Mouse (Mus musculus) kidney, adult 2 months (tissue): ENCODE data around the gene Vti1b. TPM values are rescaled to one million over a fixed set of nuclear protein-coding genes. Genes with fewer than 3 reads are reported as not detected.

Source experiments
- DNase-seq: peaks from one replicate; pipeline ENCODE4 v3.0.0; 2021
- H3K27ac ChIP-seq: fragments of 200-500 bp; 2 replicates; pipeline ENCODE4 v1.5.1; 2012; ENCODE audit warnings: low read depth, low read length, control low read depth, inconsistent platforms; ENCODE audit not compliant: insufficient read depth
- H3K27me3 ChIP-seq: fragments of 200-500 bp; replicated peaks from 2 replicates; pipeline ENCODE4 v1.6.1; 2012; ENCODE audit warnings: mild to moderate bottlenecking, moderate library complexity, low read length, inconsistent platforms; ENCODE audit not compliant: control insufficient read depth, insufficient read depth
- H3K36me3 ChIP-seq: fragments of 200-500 bp; 2 replicates; pipeline ENCODE4 v1.6.1; 2012; ENCODE audit warnings: mild to moderate bottlenecking, moderate library complexity, low read length, inconsistent platforms; ENCODE audit not compliant: control insufficient read depth, insufficient read depth
- H3K4me1 ChIP-seq: fragments of 200-500 bp; 2 replicates; pipeline ENCODE4 v1.6.1; 2011; ENCODE audit warnings: low read length; ENCODE audit not compliant: control insufficient read depth, insufficient read depth
- H3K4me3 ChIP-seq: fragments of 200-500 bp; 2 replicates; pipeline ENCODE4 v1.5.1; 2011; ENCODE audit warnings: mild to moderate bottlenecking, low read depth, low read length, control low read depth; ENCODE audit not compliant: insufficient read depth
- CTCF ChIP-seq: fragments of 200-500 bp; conservative IDR thresholded peaks from 2 replicates; pipeline ENCODE4 v1.5.1; 2011; ENCODE audit warnings: low read depth, mild to moderate bottlenecking, control low read depth, low read length, moderate library complexity, mixed read lengths; ENCODE audit not compliant: insufficient read depth, insufficient read length
- POLR2A ChIP-seq: fragments of 200-500 bp; IDR thresholded peaks from one replicate; pipeline ENCODE4 v1.6.1; 2011; ENCODE audit warnings: low read depth, low read length, control low read depth
- WGBS: fragments of 180-500 bp; shearing (Covaris S2); methylation state at CpG from one replicate; pipeline ENCODE4 v1.1.7; 2018; 5-methylcytosine and 5-hydroxymethylcytosine counted together
- polyA plus RNA-seq: library from polyadenylated mRNA; depleted of rRNA; stranded (reverse); fragments of >200 nt; gene quantifications from 2 replicates; pipeline ENCODE4 v1.2.3, GENCODE M21; 2012; rRNA removed

Gene Vti1b
- polyA plus RNA-seq, result 49.4 and 50.7 TPM in 2 replicates

DNA sequence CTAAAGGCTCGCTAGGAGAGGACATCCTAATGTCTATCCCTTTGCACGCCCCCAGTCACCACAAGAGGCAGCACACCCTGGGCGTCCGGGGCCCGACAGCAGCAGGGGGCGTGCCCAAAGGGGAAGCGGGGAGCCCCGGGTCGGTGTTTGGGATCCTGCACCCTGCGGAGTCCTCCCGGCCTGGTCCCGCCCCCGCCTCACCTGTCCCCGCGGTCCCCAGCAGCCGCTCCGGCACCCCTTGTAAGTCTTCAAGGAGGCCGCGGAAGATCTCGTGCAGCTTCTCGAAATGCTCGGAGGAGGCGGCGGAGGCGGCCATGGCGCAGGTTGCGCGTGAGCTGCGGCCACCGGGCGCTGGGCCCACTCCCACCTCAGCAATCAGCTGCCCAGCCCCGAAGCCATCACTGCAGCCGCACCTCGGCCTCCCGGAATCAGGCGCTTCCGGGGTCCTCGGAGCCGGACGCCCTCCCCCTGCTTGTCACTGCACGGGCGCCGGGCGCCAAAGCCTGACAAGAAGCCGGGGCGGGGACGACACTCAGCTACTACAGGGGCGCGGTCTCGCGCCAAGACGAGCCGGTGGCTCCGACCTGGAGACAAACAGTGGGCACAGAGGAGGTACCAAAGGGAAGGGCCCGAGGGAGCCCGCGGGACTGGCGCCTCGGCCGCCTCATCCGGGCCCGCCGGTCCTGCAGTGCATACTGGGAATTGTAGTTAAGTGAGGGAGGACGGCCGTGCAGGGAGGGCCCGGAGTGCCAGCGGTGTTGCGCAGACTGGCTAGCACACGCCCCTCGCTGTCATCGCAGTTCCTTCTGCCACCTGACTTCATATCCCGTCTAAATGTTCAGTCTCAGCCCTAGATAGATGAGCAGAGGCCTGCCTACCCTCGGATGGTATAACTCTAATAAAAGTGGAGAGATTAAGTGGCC lies at the start of gene Vti1b:
TSS of gene Vti1b (minus strand) at position 649 of the 923 bp plus-strand sequence.
- peak within 1 kb of the TSS; percentile 92 for H3K4me3 ChIP-seq
- no peaks in the 10 kb centered on the region for H3K27me3 ChIP-seq
- under 1% methylated on average over 73 of the region's 73 CpGs for WGBS
- DNase-seq, result peak; percentile 95
- H3K4me1 ChIP-seq, result peaks cover 6% of the 10 kb centered on the region; the same call in 1 of the 2 replicates
- peak within 1 kb of the TSS; percentile 97 for H3K27ac ChIP-seq
- no peaks in the 10 kb centered on the region; the same call in 1 of the 2 replicates for H3K36me3 ChIP-seq
- peak; percentile 41 for TF ChIP-seq CTCF
- peak; percentile 80 for TF ChIP-seq POLR2A

DNA sequence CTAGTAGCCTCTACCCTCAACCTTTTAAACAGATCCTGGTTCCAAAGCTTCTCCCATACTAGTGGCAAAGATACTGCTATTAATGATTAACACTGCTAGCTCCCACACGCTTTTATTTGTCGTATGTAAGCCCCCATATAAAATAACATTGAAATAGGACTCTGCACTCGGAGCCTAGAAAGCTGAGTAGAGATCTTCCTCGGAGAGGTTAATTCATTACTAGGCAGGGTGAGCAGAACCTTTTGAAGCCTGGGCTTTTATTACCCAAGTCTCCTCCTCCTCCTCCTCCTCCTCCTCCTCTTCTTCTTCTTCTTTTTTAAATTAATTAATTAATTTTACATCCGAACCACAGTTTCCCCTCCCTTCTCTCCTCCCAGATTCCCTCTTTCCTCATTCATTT lies 45.0 kb upstream of the Vti1b start:
- no peak overlapping the region for H3K4me3 ChIP-seq
- WGBS, result 24% methylated on average over 5 of the region's 5 CpGs
- H3K4me1 ChIP-seq, result no peaks in the 10 kb centered on the region
- TF ChIP-seq CTCF (no peak), POLR2A (no peak)
- DNase-seq, result peak; percentile 20
- no peaks in the 10 kb centered on the region for H3K27me3 ChIP-seq
- no peaks in the 10 kb centered on the region for H3K36me3 ChIP-seq
- H3K27ac ChIP-seq, result no peak overlapping the region

DNA sequence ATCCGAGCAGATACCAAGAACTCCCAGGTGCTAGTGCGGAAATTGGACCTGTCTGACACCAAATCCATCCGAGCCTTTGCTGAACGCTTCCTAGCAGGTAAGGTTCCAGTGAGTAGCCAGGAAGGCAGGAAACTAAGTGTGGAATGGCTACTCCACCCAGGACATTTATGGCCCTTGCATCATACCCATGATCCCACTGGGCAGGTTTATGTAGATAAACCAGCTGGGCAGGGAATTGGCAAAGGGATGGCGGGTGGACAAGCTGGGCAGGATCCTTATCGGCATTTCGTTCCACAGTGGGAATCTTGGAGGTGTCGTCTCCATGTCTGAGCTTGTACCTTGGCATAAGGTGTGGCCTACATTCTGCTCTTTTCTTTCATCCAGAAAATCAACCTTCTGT lies 39.0 kb upstream of the Vti1b start:
- Histone ChIP-seq H3K27ac (no peak overlapping the region), H3K4me1 (no peaks in the 10 kb centered on the region), H3K27me3 (no peaks in the 10 kb centered on the region), H3K4me3 (no peak overlapping the region), H3K36me3 (no peaks in the 10 kb centered on the region)
- DNase-seq, result no peak
- TF ChIP-seq POLR2A (no peak), CTCF (no peak)
- 89% methylated on average over 8 of the region's 8 CpGs for WGBS

DNA sequence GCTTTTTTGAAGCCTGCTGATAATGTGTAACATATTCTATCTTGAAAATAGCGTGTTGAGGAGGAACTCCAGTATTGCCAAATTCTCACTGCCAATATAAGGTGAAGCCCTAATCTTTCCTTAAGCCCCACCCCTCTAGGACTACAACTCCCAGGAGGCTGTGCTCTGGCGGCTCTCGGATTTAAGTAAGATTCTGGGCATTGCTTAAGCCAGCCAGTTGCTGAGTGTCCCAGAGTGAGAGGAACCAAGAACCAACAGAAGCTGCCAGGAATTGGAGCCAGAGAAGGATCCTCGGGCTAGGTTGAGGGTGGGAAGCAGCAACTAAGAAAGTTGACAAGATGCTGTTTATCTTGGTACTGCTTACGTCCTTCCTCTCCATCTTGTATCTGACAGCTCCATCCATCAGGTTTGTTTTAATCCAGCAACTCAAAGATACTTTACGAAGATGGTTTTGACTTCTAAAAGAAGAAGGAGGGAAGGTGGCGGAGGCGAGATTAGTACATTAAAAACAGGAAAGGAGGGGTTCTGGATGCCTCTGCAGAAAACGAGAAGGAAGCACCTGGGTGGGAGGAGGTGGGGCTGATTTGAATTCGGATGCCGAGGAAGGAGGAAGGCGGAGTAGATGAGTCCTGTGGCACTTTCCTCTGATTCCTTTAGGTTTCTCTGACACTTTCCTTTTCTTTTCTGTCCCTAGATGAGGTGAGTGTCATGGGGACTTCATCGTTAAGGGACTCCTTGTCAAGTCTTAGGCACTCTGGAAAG lies 36.4 kb upstream of the Vti1b start, which contains the start of gene Rdh12:
TSS of gene Rdh12 (plus strand) at position 212 of the 762 bp plus-strand sequence.
- H3K27me3 ChIP-seq, result no peaks in the 10 kb centered on the region
- peak; percentile 21 for DNase-seq
- H3K4me1 ChIP-seq, result no peaks in the 10 kb centered on the region
- H3K36me3 ChIP-seq, result no peaks in the 10 kb centered on the region
- peak within 1 kb of the TSS; percentile 82 for H3K4me3 ChIP-seq
- TF ChIP-seq POLR2A (no peak), CTCF (no peak)
- no peak within 1 kb of the TSS for H3K27ac ChIP-seq
- WGBS, result 4% methylated on average over 13 of the region's 13 CpGs

DNA sequence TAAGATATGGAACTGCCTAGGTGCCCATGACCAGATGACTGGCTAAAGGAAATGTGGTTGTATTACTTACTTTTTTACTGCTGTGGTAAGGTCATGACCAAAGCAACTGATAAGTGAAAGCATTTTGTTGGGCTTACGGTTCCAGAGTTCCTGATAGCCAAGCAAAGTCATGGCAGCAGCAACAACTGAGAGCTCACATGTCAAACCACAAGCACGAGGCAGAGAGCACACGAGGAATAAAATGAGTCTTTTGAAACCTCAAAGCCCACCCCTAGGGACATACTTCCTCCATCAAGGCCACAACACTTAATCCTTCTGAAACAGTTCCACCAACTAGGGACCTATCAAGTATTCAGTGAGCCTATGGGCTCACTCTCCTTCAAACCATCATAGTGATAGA lies 29.4 kb upstream of the Vti1b start:
- Histone ChIP-seq H3K27ac (no peak overlapping the region), H3K27me3 (no peaks in the 10 kb centered on the region), H3K36me3 (no peaks in the 10 kb centered on the region), H3K4me3 (no peak overlapping the region), H3K4me1 (no peaks in the 10 kb centered on the region)
- no peak for DNase-seq
- WGBS, result 82% methylated on average over 3 of the region's 3 CpGs
- no peak for TF ChIP-seq POLR2A
- no peak for TF ChIP-seq CTCF

DNA sequence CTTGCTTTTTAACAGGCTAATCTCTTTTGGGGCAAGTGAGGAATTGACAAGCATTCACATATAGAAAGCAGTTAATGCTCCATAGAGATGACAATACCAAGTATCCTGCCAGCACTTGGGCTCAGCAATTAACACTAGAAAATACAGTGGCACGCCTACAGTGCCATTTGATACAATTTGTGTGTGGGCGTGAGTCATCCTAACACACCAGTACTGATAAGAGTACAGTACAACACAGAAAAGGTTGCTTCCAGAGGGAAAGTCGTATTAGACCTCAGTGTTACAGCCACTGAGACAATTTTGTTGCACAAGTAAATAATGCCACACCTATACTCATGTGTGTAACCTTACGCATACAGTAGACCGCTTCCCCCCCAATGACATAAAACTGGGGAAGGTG lies 24.6 kb upstream of the Vti1b start:
- no peak overlapping the region for H3K4me3 ChIP-seq
- 85% methylated on average over 5 of the region's 5 CpGs for WGBS

More for the DNA sequence above, 24.6 kb upstream of the Vti1b start:
- TF ChIP-seq CTCF (no peak), POLR2A (no peak)
- Histone ChIP-seq H3K4me1 (0 out of 2 replicates have a peak, but pooled peaks cover under 1% of the 10 kb centered on the region), H3K27me3 (no peaks in the 10 kb centered on the region), H3K36me3 (no peaks in the 10 kb centered on the region), H3K27ac (no peak overlapping the region)
- DNase-seq, result no peak
